Mouse (Mus musculus) ES-CJ7 (cell line): ENCODE data around the gene Psmc3.
A peak's percentile ranks its signal among the peaks of the same experiment; 100 is the strongest.
"Not testable (repeated sequence)": the region's sequence is repeated elsewhere in the genome, so short reads cannot be mapped to it uniquely, and the experiment has no call there.

Experiments used
- DNase-seq: peaks from one replicate; pipeline ENCODE4 v3.0.0; 2011; ENCODE audit warnings: low read depth, low spot score

The Psmc3 gene

GRCm38 (mm10) chr2:91053934-91054382 is at the start of gene Psmc3:
Gene Psmc3 (plus strand): TSS chr2:91054009.
- DNase-seq = peak; percentile 88

- no peak for DNase-seq
Observed at GRCm38 (mm10) chr2:91008536-91008935, 45.3 kb upstream of the Psmc3 start.

GRCm38 (mm10) chr2:91013881-91014280 is 39.9 kb upstream of the Psmc3 start:
- DNase-seq = no peak

- no peak for DNase-seq
Observed at GRCm38 (mm10) chr2:91015386-91015785, 38.4 kb upstream of the Psmc3 start.

- DNase-seq = peak; percentile 38
Observed at GRCm38 (mm10) chr2:91018061-91018788, 35.6 kb upstream of the Psmc3 start.

- DNase-seq = no peak
Observed at GRCm38 (mm10) chr2:91019911-91020310, 33.9 kb upstream of the Psmc3 start.

- DNase-seq = not testable (repeated sequence)
Observed at GRCm38 (mm10) chr2:91022266-91022665, 31.5 kb upstream of the Psmc3 start.

GRCm38 (mm10) chr2:91023131-91023530 is 30.7 kb upstream of the Psmc3 start:
- peak; percentile 41 for DNase-seq

GRCm38 (mm10) chr2:91023956-91024355 is 29.9 kb upstream of the Psmc3 start:
- peak; percentile 62 for DNase-seq

- no peak for DNase-seq
Observed at GRCm38 (mm10) chr2:91025081-91025516, 28.7 kb upstream of the Psmc3 start.

GRCm38 (mm10) chr2:91026491-91026890 is 27.3 kb upstream of the Psmc3 start:
- DNase-seq = no peak

- no peak for DNase-seq
Observed at GRCm38 (mm10) chr2:91027391-91028214, 26.2 kb upstream of the Psmc3 start.

GRCm38 (mm10) chr2:91031216-91031615 is 22.6 kb upstream of the Psmc3 start:
- peak; percentile 63 for DNase-seq

GRCm38 (mm10) chr2:91033000-91033399 is 20.8 kb upstream of the Psmc3 start:
- DNase-seq = peak; percentile 72

- DNase-seq = no peak
Observed at GRCm38 (mm10) chr2:91035385-91035784, 18.4 kb upstream of the Psmc3 start, which contains the start of gene Rapsn. Gene Rapsn (plus strand): TSS chr2:91035620.

GRCm38 (mm10) chr2:91041786-91042185 is 12.0 kb upstream of the Psmc3 start:
- DNase-seq = no peak

- DNase-seq = peak; percentile 70
Observed at GRCm38 (mm10) chr2:91042651-91043398, 11.0 kb upstream of the Psmc3 start.

- peak; percentile 32 for DNase-seq
Observed at GRCm38 (mm10) chr2:91044727-91045126, 9.1 kb upstream of the Psmc3 start.

GRCm38 (mm10) chr2:91045805-91046204 is 8.0 kb upstream of the Psmc3 start:
- not testable (repeated sequence) for DNase-seq

GRCm38 (mm10) chr2:91047359-91047758 is 6.5 kb upstream of the Psmc3 start:
- DNase-seq = no peak

- DNase-seq = no peak
Observed at GRCm38 (mm10) chr2:91051917-91052316, 1.9 kb upstream of the Psmc3 start.

- DNase-seq = no peak
Observed at GRCm38 (mm10) chr2:91052752-91053151, 1.1 kb upstream of the Psmc3 start.
